Mouse (Mus musculus): ENCODE results near the gene Sp8. TPM values are rescaled to one million over a fixed set of nuclear protein-coding genes. Genes with fewer than 3 reads are reported as not detected.

Gene Sp8
- total and polyA plus RNA-seq, 2 experiments from 2014 or later: not detected

- peak overlapping the region; percentile 51 for H3K4me3 ChIP-seq (ENCODE audit: low read depth, low read length)
- DNase-seq (ENCODE audit: low spot score): no peak
- no peak for ATAC-seq (ENCODE audit: insufficient read depth, low read depth)
- H3K4me2 ChIP-seq (ENCODE audit: low read depth, low read length): peak overlapping the region; percentile 66
- no peak for TF ChIP-seq EP300 (IDR thresholded peaks at IDR 0.05; ENCODE audit: low read depth)
- no peak for TF ChIP-seq CTCF (IDR thresholded peaks at IDR 0.05; ENCODE audit: low read depth)
- peaks cover 85% of the 10 kb centered on the region for H3K27me3 ChIP-seq (ENCODE audit: control insufficient read depth, insufficient read depth, low read length)
- no peak overlapping the region for H3K9ac ChIP-seq (replicated peaks; ENCODE audit: low read depth, low read length)
- no peaks in the 10 kb centered on the region for H3K36me3 ChIP-seq (replicated peaks; ENCODE audit: control insufficient read depth, insufficient read depth, low read length)
- H3K27ac ChIP-seq (ENCODE audit: low read depth): no peak overlapping the region
- 3% methylated on average over 10 of the region's 10 CpGs for WGBS
- H3K9me3 ChIP-seq (replicated peaks; ENCODE audit: control insufficient read depth, low read length): no peaks in the 10 kb centered on the region
- H3K4me1 ChIP-seq (ENCODE audit: control insufficient read depth, insufficient read depth): peaks cover 6% of the 10 kb centered on the region; the same call in 1 of the 2 replicates
Observed at GRCm38 (mm10) chr12:118854401-118854800, 8.3 kb downstream of the Sp8 start.

- 2% methylated on average over 34 of the region's 34 CpGs for WGBS
- H3K9me3 ChIP-seq (replicated peaks; ENCODE audit: control insufficient read depth, low read length): no peaks in the 10 kb centered on the region
- peaks cover 6% of the 10 kb centered on the region; the same call in 1 of the 2 replicates for H3K4me1 ChIP-seq (ENCODE audit: control insufficient read depth, insufficient read depth)
- no peak overlapping the region for H3K27ac ChIP-seq (ENCODE audit: low read depth)
- peak overlapping the region; percentile 51 for H3K4me3 ChIP-seq (ENCODE audit: low read depth, low read length)
- DNase-seq (ENCODE audit: low spot score): peak; percentile 75
- no peak overlapping the region for H3K9ac ChIP-seq (replicated peaks; ENCODE audit: low read depth, low read length)
- peak; percentile 87 for TF ChIP-seq CTCF (IDR thresholded peaks at IDR 0.05; ENCODE audit: low read depth)
- TF ChIP-seq EP300 (IDR thresholded peaks at IDR 0.05; ENCODE audit: low read depth): no peak
- peak; percentile 98 for ATAC-seq (ENCODE audit: insufficient read depth, low read depth)
- peak overlapping the region; percentile 66 for H3K4me2 ChIP-seq (ENCODE audit: low read depth, low read length)
- H3K27me3 ChIP-seq (ENCODE audit: control insufficient read depth, insufficient read depth, low read length): peaks cover 81% of the 10 kb centered on the region
- H3K36me3 ChIP-seq (replicated peaks; ENCODE audit: control insufficient read depth, insufficient read depth, low read length): no peaks in the 10 kb centered on the region
Observed at GRCm38 (mm10) chr12:118854831-118855453, 8.8 kb downstream of the Sp8 start.

- ATAC-seq (ENCODE audit: insufficient read depth, low read depth): no peak
- Histone ChIP-seq H3K36me3 (replicated peaks; ENCODE audit: control insufficient read depth, insufficient read depth, low read length) (no peaks in the 10 kb centered on the region), H3K4me3 (ENCODE audit: low read depth, low read length) (no peak overlapping the region), H3K27ac (ENCODE audit: low read depth) (no peak overlapping the region), H3K27me3 (ENCODE audit: control insufficient read depth, insufficient read depth, low read length) (peaks cover 69% of the 10 kb centered on the region), H3K4me2 (ENCODE audit: low read depth, low read length) (no peak overlapping the region), H3K4me1 (ENCODE audit: control insufficient read depth, insufficient read depth) (peaks cover 6% of the 10 kb centered on the region; the same call in 1 of the 2 replicates), H3K9ac (replicated peaks; ENCODE audit: low read depth, low read length) (no peak overlapping the region), H3K9me3 (replicated peaks; ENCODE audit: control insufficient read depth, low read length) (no peaks in the 10 kb centered on the region)
- no peak for DNase-seq (ENCODE audit: low spot score)
- WGBS: 2% methylated on average over 7 of the region's 7 CpGs
- TF ChIP-seq CTCF (IDR thresholded peaks at IDR 0.05; ENCODE audit: low read depth): no peak
- TF ChIP-seq EP300 (IDR thresholded peaks at IDR 0.05; ENCODE audit: low read depth): no peak
Observed at GRCm38 (mm10) chr12:118856151-118856550, 10.0 kb downstream of the Sp8 start.

GRCm38 (mm10) chr12:118872673-118873072 is 26.5 kb downstream of the Sp8 start:
- no peaks in the 10 kb centered on the region for H3K27me3 ChIP-seq (ENCODE audit: control insufficient read depth, insufficient read depth, low read length)
- H3K4me1 ChIP-seq (ENCODE audit: control insufficient read depth, insufficient read depth): no peaks in the 10 kb centered on the region
- H3K9me3 ChIP-seq (replicated peaks; ENCODE audit: control insufficient read depth, low read length): no peaks in the 10 kb centered on the region
- whole genome bisulfite sequencing: 23% methylated on average over 8 of the region's 8 CpGs
- no peak overlapping the region for H3K9ac ChIP-seq (replicated peaks; ENCODE audit: low read depth, low read length)
- H3K27ac ChIP-seq (ENCODE audit: low read depth): no peak overlapping the region
- H3K4me3 ChIP-seq (ENCODE audit: low read depth, low read length): no peak overlapping the region
- TF ChIP-seq EP300 (IDR thresholded peaks at IDR 0.05; ENCODE audit: low read depth) (no peak), CTCF (IDR thresholded peaks at IDR 0.05; ENCODE audit: low read depth) (no peak)
- ATAC-seq (ENCODE audit: insufficient read depth, low read depth) (no peak), DNase-seq (ENCODE audit: low spot score) (no peak)
- H3K36me3 ChIP-seq (replicated peaks; ENCODE audit: control insufficient read depth, insufficient read depth, low read length): no peaks in the 10 kb centered on the region
- H3K4me2 ChIP-seq (ENCODE audit: low read depth, low read length): no peak overlapping the region

- no peak overlapping the region for H3K9ac ChIP-seq (replicated peaks; ENCODE audit: low read depth, low read length)
- H3K4me3 ChIP-seq (ENCODE audit: low read depth, low read length): no peak overlapping the region
Observed at GRCm38 (mm10) chr12:118882790-118883189, 36.7 kb downstream of the Sp8 start.

DNA sequence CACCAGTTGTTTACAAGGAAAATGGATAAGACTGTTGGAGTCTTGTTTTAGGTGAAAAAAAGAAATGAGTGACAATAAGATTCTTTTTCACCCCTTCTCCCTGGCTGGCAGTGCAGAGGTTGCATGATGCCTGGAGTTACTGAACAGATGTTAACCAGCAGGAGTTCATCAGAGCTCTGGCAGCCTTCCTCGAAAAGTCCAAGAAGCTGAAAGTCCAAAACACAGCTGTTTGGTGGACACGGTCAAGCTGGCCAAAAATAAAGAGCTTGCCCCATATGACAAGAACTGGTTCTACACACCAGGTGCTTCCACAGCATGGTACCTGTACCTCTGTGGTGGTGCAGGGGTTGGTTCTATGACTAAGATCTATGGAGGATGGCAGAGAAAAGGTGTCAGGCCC is 41.8 kb downstream of the Sp8 start:
- no peak for DNase-seq (ENCODE audit: low spot score)
- H3K9ac ChIP-seq (replicated peaks; ENCODE audit: low read depth, low read length): no peak overlapping the region
- no peak for ATAC-seq (ENCODE audit: insufficient read depth, low read depth)
- no peaks in the 10 kb centered on the region for H3K36me3 ChIP-seq (replicated peaks; ENCODE audit: control insufficient read depth, insufficient read depth, low read length)
- TF ChIP-seq EP300 (IDR thresholded peaks at IDR 0.05; ENCODE audit: low read depth) (no peak), CTCF (IDR thresholded peaks at IDR 0.05; ENCODE audit: low read depth) (no peak)
- H3K27me3 ChIP-seq (ENCODE audit: control insufficient read depth, insufficient read depth, low read length): no peaks in the 10 kb centered on the region
- H3K4me3 ChIP-seq (ENCODE audit: low read depth, low read length): no peak overlapping the region
- H3K4me2 ChIP-seq (ENCODE audit: low read depth, low read length): no peak overlapping the region
- no peak overlapping the region for H3K27ac ChIP-seq (ENCODE audit: low read depth)
- no peaks in the 10 kb centered on the region for H3K4me1 ChIP-seq (ENCODE audit: control insufficient read depth, insufficient read depth)
- H3K9me3 ChIP-seq (replicated peaks; ENCODE audit: control insufficient read depth, low read length): no peaks in the 10 kb centered on the region
- 75% methylated on average over 2 of the region's 2 CpGs for WGBS

More at GRCm38 (mm10) chr12:118882790-118883189, 36.7 kb downstream of the Sp8 start:
- no peaks in the 10 kb centered on the region for H3K4me1 ChIP-seq (ENCODE audit: control insufficient read depth, insufficient read depth)
- DNase-seq (ENCODE audit: low spot score) (no peak), ATAC-seq (ENCODE audit: insufficient read depth, low read depth) (no peak)
- no peaks in the 10 kb centered on the region for H3K36me3 ChIP-seq (replicated peaks; ENCODE audit: control insufficient read depth, insufficient read depth, low read length)
- H3K27ac ChIP-seq (ENCODE audit: low read depth): no peak overlapping the region
- no peak for TF ChIP-seq EP300 (IDR thresholded peaks at IDR 0.05; ENCODE audit: low read depth)
- no peak for TF ChIP-seq CTCF (IDR thresholded peaks at IDR 0.05; ENCODE audit: low read depth)
- no peak overlapping the region for H3K4me2 ChIP-seq (ENCODE audit: low read depth, low read length)
- no peaks in the 10 kb centered on the region for H3K27me3 ChIP-seq (ENCODE audit: control insufficient read depth, insufficient read depth, low read length)
- no peaks in the 10 kb centered on the region for H3K9me3 ChIP-seq (replicated peaks; ENCODE audit: control insufficient read depth, low read length)

Other genes with a start within 250 kb of the Sp8 start
- gene Abcb5, start 120.1 kb downstream of the Sp8 start, total RNA-seq (2014; rRNA removed; ENCODE audit: low replicate concordance): not detected in 2 replicates
- not detected in 2 replicates for gene Abcb5, start 120.1 kb downstream of the Sp8 start, polyA plus RNA-seq (2015; fragmentation: Nextera tagmentation; extraction: Ambion mirVana)

Measured in heart, postnatal 0 days (tissue).